Mouse (Mus musculus): Measurements from ENCODE around the gene Tnni3k.

GRCm38 (mm10) chr3:155001056-155001455 is 54.2 kb downstream of the Tnni3k start:
- TF ChIP-seq POLR2A (IDR thresholded peaks at IDR 0.05; ENCODE audit: extremely low read depth, insufficient read depth, low read length) (no peak), CTCF (IDR thresholded peaks at IDR 0.05; ENCODE audit: extremely low read depth, insufficient read depth, low read length) (no peak)

Measured in cortical plate, adult 2 months (tissue).